Mouse (Mus musculus) heart, adult 18-20 months (tissue): Measurements from ENCODE around the gene Gnptab. TPM values are rescaled to one million over a fixed set of nuclear protein-coding genes. Genes with fewer than 3 reads are reported as not detected.

ENCODE experiments used
- DNase-seq, 2 experiments: peaks; one replicate each; pipeline ENCODE4 v3.0.0; 2021 to 2022; ENCODE audit warnings: mixed read lengths in 1 of 2
- total RNA-seq, 2 experiments: library from RNA; stranded (reverse); gene quantifications; 2 replicates each; pipeline ENCODE4 v1.2.3; 2021

Gene Gnptab
- total RNA-seq, 2 experiments from 2014 or later, result 25.5 to 25.9 TPM

DNA sequence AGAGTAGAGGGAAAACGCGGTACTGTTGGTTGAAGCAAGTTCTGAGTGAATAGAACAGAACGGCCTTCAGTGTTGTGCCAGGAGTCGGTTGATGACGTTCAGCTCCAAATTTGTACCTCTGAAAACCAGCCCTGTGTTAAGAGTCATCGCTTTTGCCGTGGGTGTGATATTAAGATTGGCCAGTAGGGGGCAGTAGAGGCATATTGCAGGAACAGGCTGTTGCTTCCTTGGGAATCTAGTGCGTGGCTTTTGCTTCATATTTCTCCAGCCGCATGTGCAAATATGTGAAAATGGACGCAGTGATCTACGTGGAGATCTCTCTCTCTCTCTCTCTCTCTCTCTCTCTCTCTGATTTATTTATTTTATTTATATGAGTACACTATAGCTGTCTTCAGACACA is 2.2 kb upstream of the Gnptab start:
- DNase-seq, result peak; percentile 91 to 97

DNA sequence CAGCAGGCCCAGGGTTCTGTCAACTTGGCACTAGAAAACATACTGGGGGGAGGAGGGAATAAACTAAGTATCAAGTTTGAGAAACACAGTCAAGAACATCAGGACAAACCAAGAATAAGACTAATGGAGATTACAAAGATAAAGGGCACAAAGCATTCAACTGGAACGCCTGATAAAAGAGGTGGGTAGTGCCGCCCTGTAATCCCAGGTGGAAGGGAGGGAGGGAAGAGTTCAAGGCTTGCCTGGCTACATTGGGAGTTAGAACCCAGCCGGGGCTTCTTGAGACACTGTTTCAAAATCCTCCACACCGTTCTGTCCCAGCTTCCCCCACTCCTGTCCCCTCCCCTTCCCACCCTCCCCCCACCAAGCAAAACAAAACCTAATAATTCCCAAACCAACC is 1.3 kb upstream of the Gnptab start:
- no peak for DNase-seq

DNA sequence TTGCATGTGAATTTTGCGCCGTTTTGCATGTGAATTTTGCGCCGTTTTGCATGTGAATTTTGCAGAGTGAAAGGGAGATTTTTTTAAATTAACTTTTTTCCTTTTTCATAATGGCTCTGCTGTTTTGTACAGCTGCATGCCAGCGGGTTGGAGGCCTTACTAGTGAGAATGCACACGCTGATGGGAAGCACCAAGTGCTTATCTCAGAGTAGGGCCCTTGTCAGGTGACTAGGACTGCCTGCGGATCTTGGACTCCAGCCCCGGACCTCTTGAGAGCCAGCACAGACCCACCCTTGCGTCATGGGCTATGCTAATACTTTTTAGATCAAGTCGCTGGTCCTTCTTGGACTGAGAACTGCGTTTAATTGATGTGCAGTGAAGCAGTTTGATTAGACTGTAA is 1.1 kb downstream of the Gnptab start:
- peak; percentile 82 to 83 for DNase-seq

DNA sequence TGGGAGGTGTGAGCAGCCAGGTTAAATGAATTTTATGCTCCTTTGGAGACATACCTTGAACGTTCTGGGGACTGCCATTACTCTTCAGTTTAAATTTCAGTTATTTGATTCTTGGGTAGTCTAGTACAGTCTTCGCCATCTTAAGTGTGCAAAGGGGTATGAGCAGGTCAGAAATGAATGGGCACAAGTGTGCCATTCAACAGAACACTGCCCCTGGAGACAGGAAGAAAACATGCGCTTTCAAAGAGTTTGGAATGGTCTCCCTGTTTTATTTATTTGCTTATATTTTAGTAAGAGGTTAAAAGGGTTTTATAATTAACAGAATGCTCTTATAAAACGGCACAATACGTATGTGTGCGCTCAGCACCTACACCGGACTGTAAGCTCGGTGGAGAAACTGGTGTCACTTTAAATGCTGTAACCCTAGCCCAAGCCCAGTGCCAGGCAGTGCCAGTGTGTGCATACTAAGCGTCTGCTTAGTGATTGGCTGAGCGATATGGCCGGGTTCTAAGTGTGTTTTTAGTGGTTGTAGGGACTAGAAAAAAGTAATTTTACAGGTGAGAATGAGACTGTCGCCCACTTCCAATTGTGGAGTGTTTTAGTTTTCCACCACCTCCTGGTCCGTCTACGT is 1.6 kb downstream of the Gnptab start:
- peak; percentile 35 to 43 for DNase-seq

DNA sequence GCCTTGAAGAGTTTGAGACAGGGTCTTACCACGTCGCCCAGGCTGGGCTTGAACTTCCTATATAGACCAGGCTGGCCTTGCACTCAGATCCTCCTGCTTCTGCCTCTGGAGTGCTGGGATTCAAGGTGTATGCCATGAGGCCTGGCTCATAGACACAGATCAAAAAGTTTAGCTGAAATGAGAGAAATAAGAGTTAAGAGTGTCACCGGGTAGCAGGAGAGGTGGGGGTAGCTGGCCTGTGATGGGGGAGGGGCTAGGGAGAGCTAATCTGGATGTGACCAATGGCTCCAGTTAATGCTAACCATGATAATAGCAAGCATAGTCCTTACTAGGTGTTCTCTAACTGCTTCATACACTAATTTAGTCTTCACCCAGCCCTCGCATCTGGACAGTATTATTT is 2.4 kb downstream of the Gnptab start:
- no peak for DNase-seq

DNA sequence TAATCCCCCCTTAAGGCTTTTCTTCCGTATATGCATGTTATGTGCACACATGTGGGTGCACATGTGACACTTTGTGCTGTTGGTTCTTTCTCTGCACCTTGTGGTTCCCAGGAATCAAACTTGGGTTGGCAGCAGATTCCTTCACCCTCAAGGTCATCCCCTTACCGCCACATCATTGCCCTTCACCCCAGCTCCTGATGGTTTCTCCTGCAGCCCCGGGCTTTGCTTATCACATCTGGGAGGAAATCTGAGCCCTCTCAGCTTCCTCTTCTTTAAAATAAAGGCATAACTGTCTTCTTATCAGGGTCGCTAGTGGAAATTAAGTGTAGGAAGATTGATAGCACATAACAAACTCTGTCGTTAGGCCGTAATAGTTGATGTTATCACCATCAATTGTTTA is 3.1 kb downstream of the Gnptab start:
- DNase-seq, result no peak

DNA sequence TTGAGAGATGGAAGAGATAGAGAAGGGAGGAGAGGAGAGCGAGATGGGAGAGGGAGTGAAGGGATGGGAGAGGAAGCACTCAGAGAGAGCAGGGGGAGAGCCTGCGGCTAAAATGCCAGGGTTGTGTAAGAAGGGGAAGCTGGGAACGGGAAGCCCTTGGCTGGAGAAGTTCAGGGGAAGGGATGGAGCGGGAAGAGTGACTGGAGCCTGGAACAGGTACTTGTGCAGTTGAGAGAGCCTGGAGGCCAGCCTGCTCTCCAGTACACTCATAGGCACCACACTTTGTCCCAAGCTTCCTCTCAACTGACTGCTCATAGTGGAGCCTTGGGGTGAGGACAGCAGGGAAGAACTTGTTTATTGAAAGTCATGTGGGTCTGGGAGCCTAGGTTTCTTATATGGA is 4.5 kb downstream of the Gnptab start:
- DNase-seq, result peak in 1 of 2 experiments; percentile 46

DNA sequence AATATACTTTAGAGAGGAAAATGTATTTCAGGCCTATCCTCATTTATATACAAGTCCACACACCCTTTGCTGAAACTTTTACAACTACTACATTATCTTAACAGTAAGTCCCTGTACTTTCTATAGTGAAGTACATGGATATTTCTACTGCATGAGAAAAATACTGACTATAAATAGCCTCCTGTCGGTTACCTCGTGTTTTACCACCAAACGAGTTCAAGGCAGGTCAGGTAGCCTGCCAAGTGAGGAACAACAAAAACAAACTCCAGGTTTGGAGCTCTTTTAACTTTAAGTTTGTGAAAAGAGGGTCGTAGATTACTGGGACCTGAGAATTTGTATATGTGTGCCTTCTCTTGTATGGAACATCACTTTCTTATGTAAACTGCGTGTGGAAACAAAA is 5.1 kb downstream of the Gnptab start:
- peak in 1 of 2 experiments; percentile 39 for DNase-seq

DNA sequence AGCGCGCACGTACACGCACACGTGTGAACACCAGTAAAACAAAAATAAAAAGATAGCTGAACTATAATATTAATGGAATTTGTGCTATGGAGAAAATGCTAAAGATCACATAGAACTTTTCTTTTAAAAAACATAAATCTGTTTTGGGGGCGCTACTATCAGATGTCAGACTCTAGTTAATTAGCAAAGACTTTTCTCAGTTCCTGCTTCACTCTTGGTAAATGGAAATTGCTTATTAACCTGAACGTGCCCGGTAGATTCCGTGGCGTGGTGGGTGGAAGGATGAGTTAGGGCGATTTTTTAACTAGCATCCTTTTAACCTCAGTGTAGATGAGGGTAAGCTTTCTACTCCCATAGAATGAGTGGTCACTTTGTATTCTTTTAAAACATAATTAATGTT is 6.4 kb downstream of the Gnptab start:
- no peak for DNase-seq

DNA sequence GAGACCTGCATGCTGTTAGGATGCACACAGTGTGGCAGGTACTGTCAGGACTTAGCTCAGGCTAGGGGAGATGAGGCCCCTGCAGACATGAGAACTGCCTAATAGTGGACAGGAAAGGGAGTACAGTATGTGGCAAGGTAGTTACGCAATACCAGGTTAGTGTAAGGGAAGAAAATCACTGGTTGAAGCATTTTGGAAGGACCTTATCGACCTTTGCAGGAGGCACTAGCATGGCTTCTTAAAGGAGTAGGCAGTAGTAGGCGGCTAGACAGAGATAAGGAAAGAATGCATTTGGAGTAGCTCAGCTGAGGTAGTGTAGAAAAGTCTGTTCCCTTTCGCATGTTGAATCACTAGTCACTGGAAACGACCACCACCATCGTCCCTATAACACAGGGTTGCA is 6.8 kb downstream of the Gnptab start:
- DNase-seq, result peak in 1 of 2 experiments; percentile 20

DNA sequence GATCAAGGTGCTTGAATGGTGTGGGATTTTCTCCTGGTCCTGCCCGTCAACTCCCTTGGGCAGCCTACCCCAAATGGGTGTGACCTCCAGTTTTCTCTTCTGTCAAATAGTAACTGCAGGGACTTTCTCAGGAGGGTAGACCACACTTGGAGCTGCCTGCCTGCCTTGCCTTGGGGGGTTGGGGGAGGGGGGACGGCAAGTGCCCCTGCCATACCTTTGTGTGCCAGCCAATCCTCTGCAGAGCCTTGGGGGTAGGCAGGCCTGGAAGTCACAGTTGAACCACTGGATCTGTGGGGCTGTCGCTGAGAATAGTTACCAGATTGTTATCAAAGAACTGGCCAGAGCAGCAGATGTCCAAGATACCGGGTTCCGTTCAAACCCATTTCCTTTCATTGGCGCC is 7.3 kb downstream of the Gnptab start:
- DNase-seq, result no peak

DNA sequence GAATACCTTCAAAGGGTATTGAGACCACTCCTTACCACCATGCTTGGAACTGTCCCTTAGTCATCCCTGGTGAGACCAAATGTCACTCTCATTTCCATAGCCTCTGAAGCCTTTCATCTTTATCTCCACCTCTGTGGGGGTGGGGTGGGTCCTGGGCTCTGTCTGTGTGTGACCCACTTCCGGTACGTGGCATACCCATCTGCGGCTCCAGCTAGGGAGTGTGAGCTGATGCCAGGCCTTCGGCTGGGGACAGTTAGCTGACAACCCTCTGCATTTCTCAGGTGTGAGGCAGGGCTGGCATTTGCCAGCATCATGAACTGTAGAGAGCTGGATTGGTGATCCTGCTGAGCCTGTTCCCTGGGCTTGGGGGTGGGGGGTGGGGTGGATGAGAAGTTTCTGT is 10.6 kb downstream of the Gnptab start:
- peak in 1 of 2 experiments; percentile 26 for DNase-seq

DNA sequence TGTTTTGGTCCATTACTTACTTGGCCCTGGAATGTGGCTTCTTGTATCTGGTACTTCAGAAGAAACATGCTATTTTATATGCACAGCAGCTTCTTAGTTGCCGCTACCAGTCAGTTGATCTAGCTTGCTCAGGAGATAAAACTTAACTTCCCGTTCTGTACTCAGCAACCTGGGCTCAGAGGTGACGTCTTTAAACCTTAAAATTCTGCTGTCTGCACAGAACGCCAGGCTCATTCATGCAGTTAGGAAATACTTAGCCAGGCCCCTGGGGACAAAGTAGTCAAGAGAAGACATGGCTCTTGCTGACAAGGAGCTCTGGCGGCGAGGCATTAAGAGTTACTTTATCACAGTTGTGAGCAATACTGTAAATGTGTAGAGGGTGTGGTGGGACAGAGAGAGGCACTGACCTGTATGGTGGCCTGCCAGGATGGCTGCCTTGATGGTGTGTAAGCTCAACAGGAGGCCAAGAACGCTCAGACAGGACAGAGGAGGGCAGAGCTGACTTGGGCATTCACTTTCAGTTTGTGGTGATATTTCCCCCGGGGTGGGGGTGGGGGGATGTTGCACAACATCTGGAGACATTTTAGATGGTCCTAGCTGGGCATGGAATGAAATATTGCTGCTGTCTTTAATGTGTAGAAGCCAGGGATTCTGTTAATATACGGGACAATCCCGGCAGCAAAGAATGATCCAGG is 11.3 kb downstream of the Gnptab start:
- peak; percentile 55 to 68 for DNase-seq

DNA sequence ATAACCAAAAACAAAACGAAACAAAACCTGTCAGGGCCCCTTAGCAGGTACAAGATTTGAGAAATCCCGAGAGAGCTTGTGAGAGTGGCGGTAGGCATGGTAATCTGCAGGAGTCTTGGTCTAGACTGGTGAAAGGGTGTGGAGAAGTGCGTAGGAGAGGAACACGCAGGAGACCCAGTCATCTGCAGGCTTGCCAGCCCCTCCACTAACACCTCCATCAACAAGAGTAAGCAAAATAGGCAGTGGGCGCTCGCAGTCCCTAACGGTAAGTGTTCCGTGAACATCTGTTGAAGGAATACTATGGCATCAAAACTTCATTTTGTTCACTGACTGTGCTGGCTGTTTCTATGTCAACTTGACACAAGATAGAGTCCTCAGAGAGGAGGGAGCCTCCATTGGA is 12.6 kb downstream of the Gnptab start:
- DNase-seq, result no peak

DNA sequence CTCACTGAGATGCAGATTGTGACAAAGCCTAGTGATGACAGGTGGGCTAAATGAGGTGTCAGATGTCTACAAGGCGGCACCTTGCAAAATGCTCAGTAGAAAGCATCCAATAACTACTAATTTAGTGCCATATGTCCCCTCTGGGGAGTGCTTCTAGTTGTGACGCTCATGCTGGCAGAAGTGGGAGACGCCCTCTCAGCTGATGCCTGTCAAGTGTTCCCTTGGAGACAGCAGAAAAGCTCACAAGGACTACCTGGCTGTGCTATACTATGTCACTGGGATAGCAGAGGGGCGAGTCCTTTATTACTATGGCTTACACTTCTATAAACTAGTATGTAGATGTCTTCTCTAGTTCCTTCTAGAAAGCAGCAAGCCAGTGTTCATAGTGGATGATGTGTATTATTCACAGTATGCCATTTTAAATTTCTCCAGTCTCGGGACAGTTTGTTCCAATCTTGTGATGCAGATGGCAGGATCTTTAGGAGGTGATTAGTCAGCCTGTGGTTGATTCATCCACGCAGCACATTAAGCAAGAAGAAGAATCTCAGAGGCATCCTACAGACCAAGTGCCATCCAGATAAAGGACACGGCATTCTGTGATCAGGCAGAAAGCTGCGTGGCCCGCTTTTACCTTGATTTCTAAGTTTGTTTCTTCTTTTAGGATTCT is 13.4 kb downstream of the Gnptab start:
- no peak for DNase-seq

DNA sequence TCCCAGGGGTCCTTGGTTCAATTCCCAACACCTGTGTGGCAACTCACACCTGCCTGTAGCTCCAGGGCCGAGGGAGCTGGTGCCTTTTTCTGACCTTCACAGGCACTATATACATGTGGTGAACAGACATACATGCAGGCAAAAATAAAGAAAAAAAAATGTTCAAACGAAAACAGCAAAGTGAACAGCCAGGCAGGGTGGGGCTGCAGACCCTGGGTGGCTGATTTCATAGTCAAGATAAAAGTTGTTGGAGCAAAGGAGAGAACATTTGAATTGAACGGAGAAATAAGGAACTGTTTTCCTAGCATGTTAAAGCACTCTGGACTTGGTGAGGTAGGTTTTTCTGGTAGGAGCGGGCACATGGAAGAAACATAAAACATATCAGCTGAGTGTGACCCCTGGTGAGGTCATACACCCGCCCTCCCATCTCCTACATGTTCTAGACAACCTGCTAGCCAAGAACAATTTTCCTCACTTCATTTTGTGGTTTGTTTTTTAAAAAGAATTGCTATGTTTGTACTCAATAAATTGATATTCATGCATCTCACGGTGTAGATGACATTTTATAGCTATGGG is 19.8 kb downstream of the Gnptab start:
- DNase-seq, result no peak

DNA sequence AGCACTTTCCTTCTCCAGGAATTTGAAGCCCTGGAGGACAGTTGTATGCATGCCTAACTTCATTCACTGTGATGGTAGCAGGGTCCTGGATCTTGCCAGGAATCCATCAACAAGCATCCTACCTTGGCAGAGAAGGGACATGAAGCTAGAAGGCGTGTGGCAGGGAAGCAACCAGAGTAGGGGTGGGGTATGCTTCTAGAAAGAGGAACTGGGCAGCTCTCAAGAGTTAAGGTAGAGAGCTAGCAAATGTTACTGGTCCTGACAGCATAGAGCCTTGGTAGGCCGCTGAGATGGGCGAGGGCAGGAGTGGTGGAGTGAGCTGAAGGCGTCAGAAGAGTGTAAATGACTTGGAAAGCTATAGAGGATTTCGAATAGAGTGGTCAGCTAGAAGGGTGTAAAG is 20.3 kb downstream of the Gnptab start:
- DNase-seq, result no peak

DNA sequence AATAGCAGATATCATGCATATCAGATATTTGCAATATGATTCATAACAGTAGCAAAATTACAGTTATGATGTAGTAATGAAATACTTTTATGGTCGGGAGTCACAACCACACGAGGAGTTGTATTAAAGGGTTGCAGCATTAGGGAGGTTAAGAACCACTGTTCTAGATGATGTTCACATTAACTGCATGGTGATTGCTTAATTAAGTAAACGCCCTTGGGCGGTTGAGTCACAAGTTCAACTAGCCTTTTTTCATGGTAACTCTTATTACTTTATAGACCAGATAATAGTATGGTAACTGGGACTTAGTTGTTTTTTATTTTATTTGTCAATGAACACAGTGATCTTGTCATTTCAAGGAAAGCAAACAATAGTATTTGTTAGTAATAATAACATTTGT is 24.1 kb downstream of the Gnptab start:
- DNase-seq, result no peak

DNA sequence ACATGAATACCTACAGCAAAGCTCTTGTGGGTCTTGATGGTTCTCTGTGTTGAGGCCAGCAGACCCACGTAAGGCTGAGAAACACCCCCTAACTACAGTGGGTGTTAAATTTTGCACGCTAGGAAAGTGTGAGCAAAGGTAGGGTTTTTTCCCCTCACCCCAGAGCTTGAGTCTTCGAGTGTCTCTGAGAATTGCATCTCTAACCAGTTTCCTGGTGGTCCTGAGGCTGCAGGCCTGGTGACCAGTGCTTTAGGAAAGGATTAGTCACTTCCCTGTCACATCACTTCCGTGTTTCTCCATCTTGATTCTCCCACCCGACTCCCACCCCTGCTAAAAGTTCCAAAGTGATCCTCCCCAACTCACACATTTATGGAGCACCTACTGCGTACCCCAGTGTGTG is 25.3 kb downstream of the Gnptab start:
- DNase-seq, result no peak

DNA sequence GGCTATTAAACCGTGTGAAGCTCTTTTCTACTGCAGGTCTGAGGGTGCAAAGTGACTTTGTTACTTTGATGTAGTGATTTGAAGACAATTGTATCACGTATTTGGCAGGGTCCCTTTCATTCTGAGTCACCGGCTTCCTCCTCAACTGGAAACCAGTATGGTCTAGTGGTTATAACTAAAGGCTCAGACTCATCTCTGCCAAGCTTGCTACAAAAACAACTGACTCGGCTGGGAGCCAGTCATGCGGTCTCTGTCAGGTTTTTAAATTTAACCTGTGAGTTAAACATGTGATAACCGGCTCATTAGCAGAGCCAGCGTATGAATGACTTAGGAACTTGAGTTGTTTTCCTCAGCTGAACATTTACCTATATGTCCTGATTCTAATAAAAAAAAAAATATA is 26.9 kb downstream of the Gnptab start:
- DNase-seq, result peak; percentile 77 to 83

DNA sequence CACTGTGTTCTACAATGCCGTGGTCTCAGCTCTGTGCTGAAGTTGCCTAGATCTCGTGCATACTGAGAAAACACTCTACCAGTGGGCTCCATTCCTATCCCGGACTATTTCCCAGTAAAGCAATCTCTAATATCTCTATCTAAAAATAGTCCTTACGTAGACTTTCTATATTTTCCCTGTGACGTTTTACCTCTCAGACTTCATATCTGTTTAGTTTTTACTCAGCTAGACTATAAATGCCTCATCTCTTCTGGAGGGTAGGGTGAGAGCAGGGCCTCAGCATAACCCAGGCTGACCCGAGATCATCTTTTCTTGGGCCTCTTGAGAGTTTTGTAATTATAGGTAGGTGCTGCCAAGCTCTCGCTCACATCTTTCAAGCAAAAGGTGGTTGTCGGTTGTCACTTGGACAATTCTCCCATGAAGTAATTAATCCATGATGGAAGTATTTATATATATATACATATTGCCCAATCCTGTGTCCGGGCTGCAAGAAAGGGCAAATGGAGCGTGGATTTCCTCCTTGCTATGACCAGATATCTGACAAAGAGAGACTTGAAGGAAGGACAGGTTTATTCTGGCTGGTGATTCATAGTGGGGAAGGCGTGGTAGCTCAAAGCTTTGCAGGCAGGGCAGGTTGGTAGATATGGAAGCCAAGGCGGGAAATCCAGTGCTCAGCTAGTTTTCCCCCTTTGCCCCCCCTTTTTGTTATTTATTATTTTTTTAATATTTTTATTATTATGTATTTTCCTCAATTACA is 29.1 kb downstream of the Gnptab start:
- DNase-seq, result peak in 1 of 2 experiments; percentile 32

DNA sequence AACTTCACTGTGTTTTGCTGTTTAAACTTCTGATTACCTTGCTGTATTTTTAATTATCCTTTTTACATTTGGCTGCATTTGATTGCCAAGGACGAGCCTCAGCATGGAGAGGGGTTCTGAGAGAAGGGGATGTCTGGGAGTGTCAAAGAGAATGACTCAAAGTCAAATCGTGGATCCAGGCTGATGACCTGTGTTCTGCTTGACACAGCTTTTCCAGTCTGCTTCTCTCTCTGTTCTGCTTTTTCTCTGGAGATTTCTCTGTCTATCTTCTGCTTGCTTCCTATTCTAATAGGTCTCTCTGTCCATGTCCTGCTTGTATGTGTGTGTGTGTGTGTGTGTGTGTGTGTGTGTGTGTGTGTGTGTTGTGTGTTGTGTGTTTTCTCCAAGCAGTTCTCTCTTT is 30.8 kb downstream of the Gnptab start:
- peak in 1 of 2 experiments; percentile 19 for DNase-seq
